Mouse (Mus musculus): ENCODE data around the gene Gfy.

GRCm38 (mm10) chr7:45228548-45228947, 49.2 kb upstream of the Gfy start:
- TF ChIP-seq CTCF (conservative IDR thresholded peaks at IDR 0.05; ENCODE audit: insufficient read depth, insufficient read length, low read depth, low read length) (no peak), POLR2A (IDR thresholded peaks at IDR 0.05; ENCODE audit: low read depth, low read length) (no peak)

All from kidney, adult 2 months (tissue).